Mouse (Mus musculus): ENCODE measurements around the gene Ccdc92b.

Ccdc92b gene

DNA sequence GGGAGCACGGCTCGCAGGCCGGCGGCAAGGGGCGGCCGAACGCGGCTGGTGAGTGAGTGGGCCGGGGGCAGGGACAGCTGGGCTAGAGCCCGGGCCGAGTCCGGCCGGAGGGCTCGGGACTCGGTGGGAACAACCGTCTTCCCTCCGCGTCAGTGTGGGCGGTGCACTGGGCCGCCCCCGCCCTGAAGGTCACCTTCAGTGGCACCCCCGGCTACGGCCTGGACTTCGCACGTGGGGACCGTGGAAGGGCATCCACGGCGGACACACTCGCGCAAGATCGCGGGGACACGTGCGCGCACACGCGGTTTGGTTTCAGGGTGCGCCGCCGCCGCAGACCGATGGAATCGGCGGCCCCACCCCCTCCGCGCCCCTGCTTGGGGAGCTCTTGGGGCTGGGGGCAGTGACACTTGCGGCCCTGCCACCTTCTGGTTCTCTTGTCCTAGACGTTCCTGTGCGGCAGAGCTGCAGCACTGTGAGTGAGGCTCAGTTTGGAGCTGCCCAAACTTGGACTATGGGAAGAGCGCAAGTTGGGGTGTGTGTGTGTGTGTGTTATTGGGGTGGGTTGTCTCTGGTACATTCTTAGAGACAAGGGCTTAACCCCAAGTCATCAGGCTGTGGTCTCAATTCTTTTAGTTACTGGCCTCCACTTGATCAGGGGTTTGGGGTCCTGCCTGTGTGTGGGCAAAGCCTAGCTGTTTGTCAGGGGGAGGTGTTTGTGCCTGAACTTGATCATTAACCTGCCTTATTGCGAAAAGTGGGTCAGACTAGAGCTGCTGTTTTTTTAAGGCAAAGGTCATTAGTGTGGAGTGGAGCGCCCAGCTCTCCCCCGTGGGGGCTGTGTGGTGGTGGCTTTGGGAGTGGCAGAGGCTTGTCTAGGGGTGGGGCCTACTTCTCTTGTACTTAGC, 30.5 kb downstream of the Ccdc92b start:
- peak; percentile 40 for DNase-seq (ENCODE audit: extremely low read depth, insufficient read length, low spot score)

DNA sequence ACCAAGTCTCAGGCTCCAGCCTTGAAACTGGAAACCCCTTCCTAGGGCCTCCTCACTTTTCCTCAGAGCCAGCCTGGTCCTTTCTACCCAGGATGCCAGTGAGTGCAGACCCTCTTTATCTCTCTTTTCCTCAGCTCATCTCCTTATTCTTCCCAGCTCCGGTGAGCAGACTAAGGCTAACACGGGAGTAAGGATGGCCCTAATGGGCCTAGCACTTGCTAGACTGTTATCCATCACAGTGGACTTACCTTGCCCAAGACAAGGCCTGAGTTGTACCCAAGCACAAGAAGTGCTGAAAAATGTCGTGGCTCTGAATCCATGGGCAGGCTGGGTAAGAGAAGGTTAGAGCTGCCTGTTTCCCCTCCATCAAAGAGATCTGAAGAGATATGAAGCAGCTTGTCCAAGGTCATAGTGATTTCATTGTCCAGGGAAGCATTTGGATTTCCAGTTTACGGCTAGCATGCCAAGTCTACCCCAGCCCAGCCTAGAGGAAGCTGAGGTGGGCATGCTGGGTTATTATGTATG, 31.2 kb downstream of the Ccdc92b start:
- no peak for DNase-seq (ENCODE audit: extremely low read depth, insufficient read length, low spot score)

DNA sequence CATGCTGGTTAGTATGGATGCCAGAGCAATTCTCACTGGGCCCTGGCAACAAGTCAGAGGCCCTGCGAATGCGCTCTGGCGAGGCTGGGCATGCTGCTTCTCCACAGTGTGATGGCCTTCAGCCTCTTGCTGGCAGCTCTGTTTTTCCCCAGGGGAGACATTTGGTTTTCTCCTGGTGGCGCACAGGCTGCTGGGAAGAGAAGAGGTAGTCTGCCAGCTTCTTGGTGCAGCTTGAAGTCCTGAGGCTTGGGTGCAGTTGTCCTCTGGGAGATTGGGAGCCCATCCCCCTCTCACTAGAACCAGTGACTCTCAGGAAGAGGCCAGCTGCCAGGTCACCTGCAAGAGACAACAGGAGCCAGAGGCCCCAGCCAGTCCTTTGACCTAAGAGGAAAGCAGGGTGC, 33.4 kb downstream of the Ccdc92b start:
- no peak for DNase-seq (ENCODE audit: extremely low read depth, insufficient read length, low spot score)

DNA sequence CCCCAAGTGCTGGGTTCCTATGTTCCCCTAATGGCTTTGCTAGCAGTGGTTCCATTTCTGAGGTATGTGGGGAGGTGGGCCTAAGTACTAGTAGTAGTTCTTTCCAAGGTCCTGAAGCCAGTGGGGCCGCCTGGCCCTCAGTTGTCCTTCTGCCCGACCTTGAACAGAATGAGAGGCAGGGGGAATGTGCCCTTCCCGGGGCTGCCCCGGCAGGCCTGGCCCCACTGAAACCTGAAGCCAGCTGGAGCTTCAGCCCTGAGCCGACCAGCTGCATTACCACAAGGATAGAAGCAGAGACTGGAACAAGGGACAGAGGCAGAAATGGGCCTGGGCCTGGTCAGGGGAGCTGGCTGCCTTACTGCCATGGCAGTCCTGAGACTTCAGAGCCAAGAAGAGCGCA, 34.0 kb downstream of the Ccdc92b start:
- no peak for DNase-seq (ENCODE audit: extremely low read depth, insufficient read length, low spot score)

DNA sequence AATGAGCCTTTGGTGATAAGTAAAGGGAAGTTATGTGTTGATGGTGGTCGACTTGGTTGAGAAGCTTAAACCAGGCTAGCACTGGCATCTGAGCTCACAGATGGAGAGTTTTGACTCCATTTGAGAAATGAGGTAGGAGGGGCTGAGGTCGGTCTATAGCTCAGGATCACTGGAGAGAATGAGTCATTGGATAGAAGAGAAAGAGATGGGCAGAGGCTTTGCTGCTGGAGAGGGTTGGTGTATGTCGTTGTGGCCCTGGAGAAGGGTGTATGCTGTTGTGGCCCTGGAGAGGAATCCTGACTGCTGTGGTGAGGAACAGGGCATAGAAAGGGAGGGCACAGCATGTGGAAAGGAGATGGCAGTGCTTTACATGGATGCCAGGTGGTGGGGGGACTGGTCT, 36.5 kb downstream of the Ccdc92b start:
- no peak for DNase-seq (ENCODE audit: extremely low read depth, insufficient read length, low spot score)

DNA sequence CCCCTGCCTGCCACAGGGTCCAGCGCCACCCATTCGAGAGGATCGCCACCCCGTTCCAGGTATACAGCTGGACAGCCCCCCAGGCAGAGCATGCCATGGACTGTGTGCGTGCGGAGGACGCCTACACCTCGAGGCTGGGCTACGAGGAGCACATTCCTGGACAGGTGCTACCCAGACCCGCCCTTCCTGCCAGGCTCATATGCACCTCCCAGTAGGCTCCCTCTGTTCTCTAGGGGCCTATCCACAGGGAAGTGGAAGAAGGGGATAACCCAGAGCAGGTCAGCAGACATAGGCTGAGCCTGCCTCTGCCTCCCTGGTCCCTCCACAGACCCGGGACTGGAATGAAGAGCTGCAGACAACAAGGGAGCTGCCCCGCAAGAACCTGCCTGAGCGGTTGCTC, 40.9 kb downstream of the Ccdc92b start:
- DNase-seq (ENCODE audit: extremely low read depth, insufficient read length, low spot score): no peak

DNA sequence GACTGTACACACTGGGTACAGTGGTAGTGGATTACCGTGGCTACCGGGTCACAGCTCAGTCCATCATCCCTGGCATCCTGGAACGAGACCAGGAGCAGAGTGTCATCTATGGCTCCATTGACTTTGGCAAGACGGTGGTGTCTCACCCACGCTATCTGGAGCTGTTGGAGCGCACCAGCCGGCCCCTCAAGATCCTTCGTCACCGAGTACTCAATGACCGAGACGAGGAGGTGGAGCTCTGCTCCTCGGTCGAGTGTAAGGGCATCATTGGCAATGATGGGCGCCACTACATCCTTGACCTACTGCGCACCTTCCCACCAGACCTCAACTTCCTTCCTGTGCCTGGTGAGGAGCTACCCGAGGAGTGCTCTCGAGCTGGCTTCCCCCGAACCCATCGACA, 42.2 kb downstream of the Ccdc92b start:
- DNase-seq (ENCODE audit: extremely low read depth, insufficient read length, low spot score): no peak

DNA sequence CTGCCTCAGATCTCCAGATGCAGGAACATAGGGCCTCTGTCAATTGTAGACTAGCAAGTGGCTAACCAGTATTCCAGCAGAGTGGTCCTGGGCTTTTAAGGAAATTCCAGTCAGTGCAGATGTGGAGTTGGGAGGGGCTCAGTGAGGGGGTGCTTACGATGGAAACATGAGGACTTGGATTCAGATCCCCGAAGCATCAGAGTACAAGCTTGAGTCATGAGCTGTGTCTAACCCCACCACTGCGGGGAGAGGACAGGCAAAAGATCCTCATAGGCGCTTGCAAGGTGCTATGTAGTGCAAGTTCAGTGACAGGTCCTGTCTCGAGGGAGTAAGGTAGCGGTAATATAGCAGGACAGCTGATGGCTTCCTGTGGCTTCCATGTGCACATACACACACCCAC, 42.8 kb downstream of the Ccdc92b start:
- DNase-seq (ENCODE audit: extremely low read depth, insufficient read length, low spot score): no peak

DNA sequence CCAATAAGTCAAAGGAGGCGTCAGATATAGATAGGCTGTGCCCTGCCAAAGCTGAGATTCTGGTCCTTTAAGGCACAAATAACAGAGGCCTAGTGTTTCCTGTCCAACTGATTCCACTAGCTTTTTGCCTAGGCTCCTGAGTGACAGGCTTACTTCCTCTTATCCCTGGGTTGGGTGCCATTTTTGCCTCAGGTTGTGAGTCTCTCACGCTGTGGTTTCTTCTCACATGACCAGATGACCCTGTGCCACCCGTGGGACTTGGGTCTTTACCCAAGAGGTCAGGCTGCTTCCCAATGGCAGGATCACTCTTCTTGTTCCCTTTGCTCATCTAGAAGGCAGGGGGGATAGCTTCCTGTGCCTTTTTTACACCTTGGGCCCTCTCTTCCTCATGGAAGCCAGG, 44.9 kb downstream of the Ccdc92b start:
- DNase-seq (ENCODE audit: extremely low read depth, insufficient read length, low spot score): no peak

DNA sequence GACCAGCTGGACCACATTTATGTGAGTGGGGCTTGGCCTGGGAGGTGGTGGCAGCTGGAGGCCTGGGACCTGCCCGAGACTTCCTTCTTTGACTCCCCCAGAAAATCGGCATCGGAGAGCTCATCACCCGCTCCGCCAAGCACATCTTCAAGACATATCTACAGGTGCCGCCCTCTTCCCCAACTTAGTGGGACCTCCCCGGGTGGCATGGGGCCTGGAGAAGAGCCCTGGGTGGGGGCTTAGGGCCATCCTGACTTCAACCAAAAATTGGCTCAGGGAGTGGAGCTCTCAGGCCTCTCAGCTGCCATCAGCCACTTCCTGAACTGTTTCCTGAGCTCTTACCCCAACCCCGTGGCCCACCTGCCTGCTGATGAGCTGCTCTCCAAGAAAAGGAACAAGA, 45.5 kb downstream of the Ccdc92b start:
- DNase-seq (ENCODE audit: extremely low read depth, insufficient read length, low spot score): no peak

DNA sequence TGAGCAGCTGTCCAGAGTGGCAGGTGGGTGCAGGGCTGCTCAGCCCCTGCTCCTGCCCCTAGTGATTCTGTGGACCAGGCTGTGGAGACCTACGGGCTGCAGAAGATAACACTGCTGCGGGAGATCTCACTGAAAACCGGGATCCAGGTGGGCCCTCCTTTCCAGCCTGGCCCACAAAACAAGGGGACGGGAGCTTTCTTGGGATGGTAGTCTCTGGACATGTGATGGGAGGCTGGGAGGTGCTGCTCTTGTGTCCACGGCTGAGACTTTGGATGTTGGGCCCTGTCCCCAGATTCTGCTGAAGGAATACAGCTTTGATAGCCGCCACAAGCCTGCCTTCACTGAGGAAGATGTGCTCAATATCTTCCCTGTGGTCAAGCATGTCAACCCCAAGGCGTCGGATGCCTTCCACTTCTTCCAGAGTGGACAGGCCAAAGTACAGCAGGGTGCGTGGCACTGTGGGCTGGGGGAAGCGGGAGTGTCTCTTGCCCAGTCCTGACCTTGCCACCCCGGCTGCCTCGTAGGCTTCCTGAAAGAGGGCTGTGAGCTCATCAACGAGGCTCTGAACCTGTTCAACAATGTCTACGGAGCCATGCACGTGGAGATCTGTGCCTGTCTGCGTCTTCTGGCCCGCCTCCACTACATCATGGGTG, 46.4 kb downstream of the Ccdc92b start:
- DNase-seq (ENCODE audit: extremely low read depth, insufficient read length, low spot score): no peak

DNA sequence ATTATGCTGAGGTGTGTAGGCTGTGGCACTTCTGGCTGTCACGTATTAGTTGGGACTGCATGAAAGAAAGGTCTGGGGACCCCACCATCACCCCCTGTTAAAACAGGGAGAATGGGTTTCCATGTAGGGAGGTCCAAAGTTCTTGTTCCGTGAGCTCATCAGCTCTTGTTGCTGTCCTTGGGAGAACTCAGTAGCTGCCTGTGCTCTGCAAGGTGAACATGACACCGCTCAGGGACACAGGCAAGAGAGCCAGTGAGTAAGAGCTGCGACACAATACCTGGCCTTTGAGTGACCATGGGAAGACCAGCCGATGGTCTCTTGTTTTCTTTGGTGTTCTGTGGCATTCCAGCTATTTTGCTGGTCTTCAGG, 46.9 kb downstream of the Ccdc92b start:
- no peak for DNase-seq (ENCODE audit: extremely low read depth, insufficient read length, low spot score)

DNA sequence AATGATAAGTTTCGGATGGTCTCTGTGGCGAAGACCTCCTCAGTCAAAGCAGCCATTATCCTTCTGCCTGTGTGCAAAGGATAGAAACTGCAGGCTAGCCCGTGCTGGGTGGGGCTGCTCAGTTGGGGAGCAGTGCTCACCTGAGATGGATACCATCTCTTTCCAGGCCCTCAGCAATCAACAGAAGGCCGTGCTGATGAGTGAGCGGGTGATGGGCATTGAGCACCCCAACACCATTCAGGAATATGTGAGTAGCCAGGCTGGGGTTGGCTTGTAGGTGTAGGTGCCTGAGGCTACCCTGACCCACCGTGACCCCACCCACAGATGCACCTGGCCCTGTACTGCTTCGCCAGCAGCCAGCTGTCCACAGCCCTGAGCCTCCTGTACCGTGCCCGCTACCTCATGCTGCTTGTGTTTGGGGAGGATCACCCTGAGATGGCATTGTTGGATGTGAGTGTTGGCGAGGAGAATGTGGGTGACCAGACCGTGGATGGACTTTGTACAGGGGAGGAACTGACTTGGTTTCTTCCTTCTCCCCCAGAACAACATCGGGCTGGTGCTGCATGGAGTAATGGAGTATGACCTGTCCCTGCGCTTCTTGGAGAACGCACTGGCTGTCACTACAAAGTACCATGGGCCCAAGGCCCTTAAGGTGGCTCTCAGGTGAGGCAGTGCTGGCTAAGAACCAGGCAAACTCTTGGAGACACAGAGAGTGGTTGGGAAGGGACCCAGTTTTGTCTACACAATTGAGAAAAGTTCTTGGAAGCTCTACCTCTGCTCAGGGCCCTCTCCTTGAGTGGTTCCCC, 47.6 kb downstream of the Ccdc92b start:
- no peak for DNase-seq (ENCODE audit: extremely low read depth, insufficient read length, low spot score)

DNA sequence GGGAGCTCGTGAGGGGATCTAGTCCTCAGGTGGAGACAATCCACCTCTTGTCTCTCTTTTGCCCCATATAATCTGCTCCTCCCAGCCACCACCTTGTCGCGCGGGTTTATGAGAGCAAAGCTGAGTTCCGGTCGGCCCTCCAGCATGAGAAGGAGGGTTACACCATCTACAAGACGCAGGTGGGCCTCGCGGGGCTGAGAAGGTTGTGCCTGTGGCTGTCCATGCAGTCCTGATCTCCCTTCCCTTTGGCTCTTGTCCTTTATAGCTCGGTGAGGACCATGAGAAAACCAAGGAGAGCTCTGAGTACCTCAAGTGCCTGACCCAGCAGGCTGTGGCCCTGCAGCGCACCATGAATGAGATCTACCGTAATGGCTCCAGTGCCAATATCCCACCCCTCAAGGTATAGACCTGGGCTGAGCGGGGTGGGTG, 48.2 kb downstream of the Ccdc92b start:
- no peak for DNase-seq (ENCODE audit: extremely low read depth, insufficient read length, low spot score)

DNA sequence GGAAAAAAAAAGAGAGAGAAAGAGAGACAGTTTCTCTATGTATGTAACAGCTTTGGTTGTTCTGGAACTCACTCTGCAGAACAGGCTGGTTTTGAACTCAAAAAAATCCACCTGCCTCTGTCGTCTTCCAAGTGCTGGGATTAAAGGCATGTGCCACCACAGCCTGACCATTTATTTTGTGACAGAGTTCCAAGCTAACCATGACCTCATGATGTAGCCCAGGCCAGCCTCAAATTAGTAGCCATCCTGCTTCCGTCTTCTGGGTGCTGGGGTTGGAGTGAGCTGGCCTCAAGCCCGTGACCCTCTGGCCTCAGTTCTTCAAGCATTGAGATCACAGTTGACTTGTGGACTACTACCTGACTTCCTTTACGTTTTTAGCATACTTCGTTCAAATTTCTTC, 49.1 kb downstream of the Ccdc92b start:
- DNase-seq (ENCODE audit: extremely low read depth, insufficient read length, low spot score): no peak

DNA sequence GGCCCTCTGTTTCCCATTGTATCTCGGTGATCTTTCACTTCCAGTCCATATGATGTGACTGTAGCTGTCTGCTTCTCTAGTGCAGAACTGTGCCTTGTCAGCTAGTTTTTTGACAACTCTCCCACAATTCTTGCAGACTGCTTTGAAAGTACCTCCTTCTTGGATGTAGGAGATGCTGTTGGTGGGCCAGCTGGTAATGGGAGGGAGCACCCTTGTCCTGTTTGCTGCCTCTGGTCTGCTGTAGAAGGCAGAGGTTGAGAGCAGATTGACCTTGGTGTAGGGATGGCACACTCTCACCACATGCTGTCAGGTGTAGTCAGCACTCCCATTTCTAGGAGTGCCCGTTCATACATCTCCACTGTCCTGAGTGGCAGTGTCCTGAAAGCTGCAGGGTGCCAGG, 49.6 kb downstream of the Ccdc92b start:
- DNase-seq (ENCODE audit: extremely low read depth, insufficient read length, low spot score): no peak

DNA sequence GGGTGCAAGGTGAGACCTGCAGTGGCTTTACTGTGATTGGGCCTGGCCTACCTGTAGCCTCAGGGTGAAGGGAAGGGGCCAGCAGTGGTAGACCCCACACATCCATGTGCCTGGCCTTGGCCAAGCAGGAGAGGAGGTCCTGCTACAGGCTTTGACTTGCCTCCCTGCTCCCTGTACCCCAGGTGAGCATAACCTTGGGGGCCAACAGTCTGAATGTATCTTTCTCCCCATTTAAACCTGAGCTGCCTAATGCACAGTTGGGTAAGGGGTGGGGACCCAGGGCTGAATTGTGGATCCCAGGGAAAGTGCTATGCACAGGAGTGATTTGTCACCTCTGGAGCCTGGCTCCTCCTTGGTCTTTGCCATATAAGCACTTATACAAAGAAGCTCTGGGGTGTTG, 50.7 kb downstream of the Ccdc92b start:
- DNase-seq (ENCODE audit: extremely low read depth, insufficient read length, low spot score): no peak

DNA sequence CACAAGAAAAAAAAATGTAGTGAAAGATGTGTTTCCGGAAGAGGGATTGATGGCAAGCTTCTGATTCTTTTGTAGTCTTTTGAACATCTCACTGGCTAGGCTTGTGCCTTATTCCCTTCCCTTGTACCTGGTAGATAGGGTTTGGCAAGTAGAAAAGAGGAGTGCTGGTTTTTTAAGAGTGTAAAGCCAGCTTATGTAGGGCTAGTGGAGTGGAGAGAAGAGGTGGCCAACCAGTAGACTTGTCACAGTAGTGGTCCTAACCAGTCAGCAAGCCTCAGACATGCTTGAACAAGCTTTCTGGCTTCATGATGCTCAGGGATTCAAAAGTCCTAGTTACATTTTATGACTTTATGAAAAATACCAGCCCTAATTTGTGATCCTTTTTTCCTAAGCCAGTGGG, 51.6 kb downstream of the Ccdc92b start:
- no peak for DNase-seq (ENCODE audit: extremely low read depth, insufficient read length, low spot score)

DNA sequence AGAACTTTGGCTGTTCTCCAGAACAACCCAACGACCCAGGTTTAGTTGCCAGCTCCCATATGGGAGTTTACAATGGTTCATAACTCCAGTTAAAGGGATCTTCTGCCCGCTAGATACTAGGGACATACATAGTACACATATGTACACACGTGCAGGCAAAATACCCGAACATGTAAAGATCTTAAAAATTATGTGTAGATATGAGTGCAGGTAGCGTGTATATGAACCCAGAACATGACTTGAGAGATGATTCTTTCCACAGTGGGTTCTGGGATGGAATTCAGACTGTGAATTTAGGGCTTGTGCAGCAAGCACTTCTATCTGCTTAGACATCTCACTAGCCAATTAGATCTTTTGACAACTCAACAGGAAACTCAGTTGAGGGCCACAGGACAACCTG, 52.4 kb downstream of the Ccdc92b start:
- no peak for DNase-seq (ENCODE audit: extremely low read depth, insufficient read length, low spot score)

DNA sequence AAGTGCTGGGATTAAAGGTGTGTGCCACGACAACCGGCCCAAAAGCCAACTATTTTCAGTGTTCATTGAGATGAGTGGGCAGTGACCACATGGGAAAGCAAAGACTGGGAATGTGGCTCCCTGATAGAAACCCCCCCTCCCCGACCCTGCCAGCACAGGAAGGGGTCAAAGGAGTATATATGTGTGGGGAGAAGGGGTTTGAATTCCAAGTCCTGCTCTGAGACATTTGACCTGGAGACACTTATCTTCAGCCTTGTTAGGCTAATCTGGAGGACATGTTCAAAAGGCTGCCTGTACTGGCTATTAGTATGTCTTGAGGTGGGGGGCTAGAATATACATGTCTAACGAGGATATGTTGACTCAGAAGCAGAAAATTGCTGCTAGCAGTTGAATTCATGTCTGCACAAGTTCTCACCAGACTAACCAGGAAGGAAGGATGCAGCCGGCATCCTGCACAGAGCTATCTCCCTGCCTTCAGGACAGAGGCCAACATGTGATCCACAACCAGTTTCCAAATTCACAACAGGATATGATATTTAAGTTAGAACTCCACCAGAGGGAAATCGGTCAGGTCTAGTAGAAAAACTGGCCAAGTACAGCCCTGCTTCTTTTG, 53.6 kb downstream of the Ccdc92b start:
- no peak for DNase-seq (ENCODE audit: extremely low read depth, insufficient read length, low spot score)

DNA sequence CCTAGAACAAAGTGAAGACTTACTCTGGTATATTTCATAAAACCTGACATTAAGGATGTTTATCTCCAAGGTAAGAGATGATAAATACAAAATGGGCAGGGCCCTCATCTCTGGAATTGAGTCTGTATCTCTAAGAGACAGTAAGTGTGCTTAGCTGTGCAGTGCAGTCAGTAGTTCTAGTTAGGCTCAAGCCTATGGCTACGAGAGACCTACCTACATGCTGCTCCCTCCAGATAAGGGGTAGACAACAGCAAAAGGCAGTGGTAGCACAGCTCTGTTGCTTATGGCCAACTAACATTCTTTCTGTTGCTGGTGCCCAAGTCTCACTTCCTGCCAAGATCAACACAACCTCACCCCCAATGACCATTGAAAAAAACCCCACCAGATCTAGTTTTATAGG, 54.2 kb downstream of the Ccdc92b start:
- no peak for DNase-seq (ENCODE audit: extremely low read depth, insufficient read length, low spot score)
